Mouse (Mus musculus) c-Kit-positive CD71-positive TER-119-negative erythroid progenitor cells, embryonic 14.5 days (primary cell): ENCODE data around the gene Gdf15.

Experiments
- DNase-seq: peaks from one replicate; pipeline ENCODE4 v3.0.0-alpha.2; 2013; ENCODE audit warnings: low read depth

Gdf15 gene

GRCm38 (mm10) chr8:70656193-70656790, 24.0 kb upstream of the Gdf15 start:
- no peak for DNase-seq

- DNase-seq = no peak
These were observed 23.2 kb upstream of the Gdf15 start for GRCm38 (mm10) chr8:70655469-70655868.

GRCm38 (mm10) chr8:70654121-70654520, 21.9 kb upstream of the Gdf15 start:
- DNase-seq = no peak

- no peak for DNase-seq
These were observed 21.0 kb upstream of the Gdf15 start for GRCm38 (mm10) chr8:70653226-70653625.

GRCm38 (mm10) chr8:70650351-70650750, 18.1 kb upstream of the Gdf15 start:
- DNase-seq = no peak

- DNase-seq = no peak
These were observed 17.1 kb upstream of the Gdf15 start for GRCm38 (mm10) chr8:70649324-70649723.

- no peak for DNase-seq
These were observed 16.7 kb upstream of the Gdf15 start for GRCm38 (mm10) chr8:70648921-70649320.

- no peak for DNase-seq
These were observed 15.8 kb upstream of the Gdf15 start for GRCm38 (mm10) chr8:70648164-70648442.

GRCm38 (mm10) chr8:70647343-70648163, 15.3 kb upstream of the Gdf15 start:
- DNase-seq = no peak

- DNase-seq = no peak
These were observed 14.5 kb upstream of the Gdf15 start for GRCm38 (mm10) chr8:70646775-70647174.

GRCm38 (mm10) chr8:70646369-70646768, 14.1 kb upstream of the Gdf15 start:
- DNase-seq = no peak

- DNase-seq = no peak
These were observed 13.4 kb upstream of the Gdf15 start for GRCm38 (mm10) chr8:70645501-70646224.

GRCm38 (mm10) chr8:70644065-70644464, 11.8 kb upstream of the Gdf15 start:
- no peak for DNase-seq

- DNase-seq = no peak
These were observed 10.8 kb upstream of the Gdf15 start for GRCm38 (mm10) chr8:70643019-70643418.

- DNase-seq = no peak
These were observed 6.5 kb upstream of the Gdf15 start for GRCm38 (mm10) chr8:70638752-70639151.

GRCm38 (mm10) chr8:70636838-70637237, 4.6 kb upstream of the Gdf15 start:
- no peak for DNase-seq

- no peak for DNase-seq
These were observed 3.3 kb upstream of the Gdf15 start for GRCm38 (mm10) chr8:70635527-70635926.

- no peak for DNase-seq
These were observed 1.8 kb upstream of the Gdf15 start for GRCm38 (mm10) chr8:70634066-70634465.

GRCm38 (mm10) chr8:70631436-70631835, 820 bp downstream of the Gdf15 start:
- DNase-seq = no peak

GRCm38 (mm10) chr8:70630532-70631381, 1.5 kb downstream of the Gdf15 start:
- no peak for DNase-seq

GRCm38 (mm10) chr8:70629574-70630531, 2.4 kb downstream of the Gdf15 start:
- DNase-seq = peak; percentile 73
